ENCODE assay signal across 11 mouse cellular contexts in genomic region chr5:64242795-64243455, GRCm38 (mm10).
A peak's percentile ranks its signal among the peaks of the same experiment; 100 is the strongest.
DNase-seq lines count a peak whose midpoint lies in the region; ATAC-seq and TF ChIP-seq lines count a peak whose summit lies in the region.
"Had no signal": no experiment of that assay in that cellular context is flagged by ENCODE, and none has a peak within 500 bp of the region (broad histone marks: within the 10 kb centered on the region; RNA-seq: fewer than 3 reads in every experiment).

No protein-coding gene starts in this region.

- H3K36me3 ChIP-seq in kidney, embryonic 16.5 days (ENCODE audit: insufficient read depth, low read length) = no peaks in the 10 kb centered on the region
- H3K36me3 ChIP-seq in MEL (ENCODE audit: control insufficient read depth in 1 of 2, insufficient read depth in 2 of 2, low read length in 2 of 2) = peaks cover 0 to 40% of the 10 kb centered on the region in 2 experiments; a peak in 2 of 4 replicates
- H3K36me3 ChIP-seq in liver, embryonic 13.5 days = no peaks in the 10 kb centered on the region
- H3K36me3 ChIP-seq: limb, embryonic 15.5 days had no signal

- no peak overlapping the region for H3K4me3 ChIP-seq in kidney, embryonic 16.5 days (ENCODE audit: low read length)
- no peak overlapping the region for H3K4me3 ChIP-seq in MEL (ENCODE audit: control insufficient read depth in 1 of 2, insufficient read depth in 1 of 2, low read depth in 2 of 2, low read length in 2 of 2)
- H3K4me3 ChIP-seq in liver, embryonic 13.5 days (replicated peaks) = no peak overlapping the region
- H3K4me3 ChIP-seq: limb, embryonic 15.5 days had no signal

- 45% methylated on average over 9 of the region's 9 CpGs for WGBS in kidney, embryonic 16.5 days
- WGBS in liver, embryonic 13.5 days (ENCODE audit: insufficient replicate concordance) = 33% methylated on average over 9 of the region's 9 CpGs

- no peak overlapping the region for H3K4me2 ChIP-seq in kidney, embryonic 16.5 days (replicated peaks; ENCODE audit: low read depth, low read length)
- H3K4me2 ChIP-seq in liver, embryonic 13.5 days = no peak overlapping the region
- H3K4me2 ChIP-seq: limb, embryonic 15.5 days had no signal

- TF ChIP-seq CTCF in MEL (IDR thresholded peaks at IDR 0.05 in 2 of 3, conservative IDR thresholded peaks at IDR 0.05 in 1 of 3; ENCODE audit: control insufficient read depth in 1 of 3, insufficient read depth in 1 of 3, low read depth in 2 of 3, low read length in 3 of 3, poor library complexity in 1 of 3, severe bottlenecking in 1 of 3) = peak in 2 of 3 experiments; percentile 11 to 36; a peak in 2 of 6 replicates

- H3K9me3 ChIP-seq in kidney, embryonic 16.5 days (ENCODE audit: low read length) = no peaks in the 10 kb centered on the region
- H3K9me3 ChIP-seq in MEL (replicated peaks; ENCODE audit: insufficient read depth, low read length) = no peaks in the 10 kb centered on the region
- no peaks in the 10 kb centered on the region for H3K9me3 ChIP-seq in liver, embryonic 13.5 days (replicated peaks)
- H3K9me3 ChIP-seq: limb, embryonic 15.5 days had no signal

- no peaks in the 10 kb centered on the region for H3K27me3 ChIP-seq in kidney, embryonic 16.5 days (ENCODE audit: insufficient read depth, low read length)
- no peaks in the 10 kb centered on the region for H3K27me3 ChIP-seq in MEL (ENCODE audit: control insufficient read depth in 1 of 2, insufficient read depth in 2 of 2, low read length in 2 of 2)
- H3K27me3 ChIP-seq in liver, embryonic 13.5 days = no peaks in the 10 kb centered on the region
- H3K27me3 ChIP-seq: limb, embryonic 15.5 days had no signal

- peak overlapping the region; percentile 48 for H3K27ac ChIP-seq in kidney, embryonic 16.5 days (ENCODE audit: low read length)
- no peak overlapping the region for H3K27ac ChIP-seq in MEL (ENCODE audit: control insufficient read depth, low read depth, low read length)
- no peak overlapping the region for H3K27ac ChIP-seq in liver, embryonic 13.5 days
- H3K27ac ChIP-seq: limb, embryonic 15.5 days had no signal

- peak; percentile 34; the same call in 1 of the 2 replicates for ATAC-seq in cerebellum, adult (ENCODE audit: insufficient number of reproducible peaks, low FRiP score, low TSS enrichment)
- ATAC-seq in kidney, embryonic 16.5 days (ENCODE audit: low FRiP score, low TSS enrichment) = peak; percentile 78
- 0 out of 2 replicates have a peak, but pooled peaks have one; percentile 13 for ATAC-seq in liver, embryonic 13.5 days (ENCODE audit: low read depth)

- peaks cover 14% of the 10 kb centered on the region for H3K79me2 ChIP-seq in MEL (ENCODE audit: control insufficient read depth, insufficient read depth, low read length, poor library complexity)

- no peak for TF ChIP-seq POLR2A in MEL (IDR thresholded peaks at IDR 0.05; ENCODE audit: control insufficient read depth in 1 of 2, insufficient read depth in 1 of 2, low read depth in 1 of 2, low read length in 2 of 2, poor library complexity in 1 of 2)

- no peak; the same call in 1 of the 2 replicates for TF ChIP-seq RAD21 in MEL (IDR thresholded peaks at IDR 0.05; ENCODE audit: low read depth, low read length)

- TF ChIP-seq EP300 in MEL (IDR thresholded peaks at IDR 0.05; ENCODE audit: low read depth in 1 of 2, low read length in 2 of 2) = peak; percentile 61

- no peak for DNase-seq in cerebellum, adult 9-10 months
- no peak for DNase-seq in kidney, adult 9 months
- DNase-seq in MEL (ENCODE audit: low read depth, low spot score) = peak; percentile 64
- no peak for DNase-seq in liver, embryonic 13.5 days
- DNase-seq in embryo, embryonic 11 days = no peak
- no peak for DNase-seq in cerebellum, adult 11-12 months
- DNase-seq: cerebellum, postnatal 14 days; gastrocnemius, postnatal 25 days had no signal

- peaks cover 43% of the 10 kb centered on the region for H3K4me1 ChIP-seq in kidney, embryonic 16.5 days (ENCODE audit: insufficient read depth, low read length)
- peaks cover 7 to 47% of the 10 kb centered on the region in 2 experiments for H3K4me1 ChIP-seq in MEL (ENCODE audit: control insufficient read depth in 1 of 2, insufficient read depth in 2 of 2, low read length in 2 of 2)
- peaks cover 61% of the 10 kb centered on the region for H3K4me1 ChIP-seq in liver, embryonic 13.5 days (replicated peaks)

- no peak overlapping the region for H3K9ac ChIP-seq in kidney, embryonic 16.5 days (replicated peaks; ENCODE audit: low read length)
- no peak overlapping the region for H3K9ac ChIP-seq in MEL (ENCODE audit: control insufficient read depth, low read depth, low read length, poor library complexity, severe bottlenecking)
- no peak overlapping the region for H3K9ac ChIP-seq in liver, embryonic 13.5 days
- H3K9ac ChIP-seq: limb, embryonic 15.5 days had no signal

TF ChIP-seq in MEL, 35 proteins besides CTCF, POLR2A, EP300 and RAD21:
- TF ChIP-seq MXI1 (IDR thresholded peaks at IDR 0.05; ENCODE audit: low read depth, low read length) (0 out of 2 replicates have a peak, but pooled peaks have one; percentile 32), BHLHE40 (IDR thresholded peaks at IDR 0.05; ENCODE audit: borderline replicate concordance, low read depth, low read length) (no peak), ZMIZ1 (IDR thresholded peaks at IDR 0.05; ENCODE audit: low read depth, low read length) (no peak), TCF12 (IDR thresholded peaks at IDR 0.05; ENCODE audit: low read depth, low read length) (peak; percentile 34; the same call in 1 of the 2 replicates), ZKSCAN1 (IDR thresholded peaks at IDR 0.05; ENCODE audit: low read depth, low read length) (no peak), MYC (IDR thresholded peaks at IDR 0.05; ENCODE audit: low read depth, low read length) (no peak), JUND (IDR thresholded peaks at IDR 0.05; ENCODE audit: low read depth, low read length) (no peak), UBTF (IDR thresholded peaks at IDR 0.05; ENCODE audit: borderline replicate concordance, insufficient read depth, low read depth, low read length) (no peak), NRF1 (IDR thresholded peaks at IDR 0.05; ENCODE audit: insufficient read depth, low read depth, low read length, poor library complexity, severe bottlenecking) (no peak), SIN3A (IDR thresholded peaks at IDR 0.05; ENCODE audit: low read length) (peak; percentile 71), MYB (IDR thresholded peaks at IDR 0.05; ENCODE audit: low read depth, low read length) (0 out of 2 replicates have a peak, but pooled peaks have one; percentile 25), MAZ (IDR thresholded peaks at IDR 0.05; ENCODE audit: low read depth, low read length) (no peak), GATA1 (IDR thresholded peaks at IDR 0.05; ENCODE audit: low read depth, low read length) (peak; percentile 88), HCFC1 (IDR thresholded peaks at IDR 0.05; ENCODE audit: low read depth, low read length) (no peak), CHD1 (IDR thresholded peaks at IDR 0.05; ENCODE audit: low read depth, low read length) (no peak), MAFK (IDR thresholded peaks at IDR 0.05; ENCODE audit: borderline replicate concordance, low read depth, low read length) (peak; percentile 38; the same call in 1 of the 2 replicates), SMC3 (IDR thresholded peaks at IDR 0.05; ENCODE audit: low read depth, low read length) (peak; percentile 21; the same call in 1 of the 2 replicates), ZC3H11A (IDR thresholded peaks at IDR 0.05; ENCODE audit: low read depth, low read length) (no peak), ETS1 (IDR thresholded peaks at IDR 0.05; ENCODE audit: low read depth, low read length) (peak; percentile 48; the same call in 1 of the 2 replicates), MAX (IDR thresholded peaks at IDR 0.05; ENCODE audit: low read length) (0 out of 2 replicates have a peak, but pooled peaks have one; percentile 20), ZNF384 (IDR thresholded peaks at IDR 0.05; ENCODE audit: low read depth, low read length) (no peak), RCOR1 (IDR thresholded peaks at IDR 0.05; ENCODE audit: low read depth, low read length) (peak; percentile 82)

Comparison
In these comparisons a context has a peak if more than half of its experiments do, and no peak if none do; other contexts are left out.
1. ATAC-seq: peak in every context shown above with its lines; median percentile 78 in kidney, embryonic 16.5 days; 34 in cerebellum, adult; 13 in liver, embryonic 13.5 days.